Mouse (Mus musculus): ENCODE measurements at regions not wholly inside any gene's neighbourhood (a gene's known extent, or its start where the extent isn't known, plus 50 kb on each side); places are given as distances from the start of the nearest gene placed in this dataset.
A peak's percentile ranks its signal among the peaks of the same experiment; 100 is the strongest.

DNA sequence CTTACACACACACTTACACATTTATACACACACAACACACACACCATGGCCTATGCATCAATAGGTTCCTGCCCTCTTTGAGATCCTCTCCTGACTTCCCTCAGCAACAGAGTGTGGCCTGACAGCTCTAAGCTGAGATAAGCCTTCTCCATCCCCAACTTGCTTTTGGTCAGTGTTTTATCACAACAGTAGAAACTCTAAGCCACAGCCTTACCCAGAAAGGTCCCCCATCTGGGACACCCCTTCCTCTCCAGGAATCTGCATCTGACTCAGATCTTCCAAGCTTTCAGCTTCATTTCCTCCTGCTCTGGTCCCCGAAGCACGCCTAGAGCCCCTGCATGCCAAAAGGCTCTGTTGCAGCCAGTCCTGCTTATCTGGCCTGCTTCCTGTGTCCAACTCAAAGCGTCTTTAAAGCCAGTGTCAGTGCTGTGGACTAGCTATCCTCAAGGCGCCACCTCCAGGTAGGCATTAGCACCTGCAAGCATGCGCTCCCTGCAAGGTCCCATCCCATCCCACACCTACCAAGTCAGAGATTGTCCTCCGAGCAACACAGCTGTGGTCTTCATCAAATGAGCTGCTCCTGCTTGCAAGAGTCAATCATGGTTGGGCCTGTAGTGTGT, 205.5 kb upstream of the Rpl38 start:
- TF ChIP-seq POLR2A (IDR thresholded peaks at IDR 0.05; ENCODE audit: borderline replicate concordance, insufficient read depth, low read length) (no peak), CTCF (IDR thresholded peaks at IDR 0.05; ENCODE audit: borderline replicate concordance, insufficient read depth, low read depth, low read length) (peak; percentile 90)

Data from cerebellum, adult 2 months (tissue).